Mouse (Mus musculus): ENCODE results near the gene Retreg1. TPM values are rescaled to one million over a fixed set of nuclear protein-coding genes. Genes with fewer than 3 reads are reported as not detected.

Gene Retreg1
- polyA plus RNA-seq, 2 experiments = 0.75 to 1.6 TPM

DNA sequence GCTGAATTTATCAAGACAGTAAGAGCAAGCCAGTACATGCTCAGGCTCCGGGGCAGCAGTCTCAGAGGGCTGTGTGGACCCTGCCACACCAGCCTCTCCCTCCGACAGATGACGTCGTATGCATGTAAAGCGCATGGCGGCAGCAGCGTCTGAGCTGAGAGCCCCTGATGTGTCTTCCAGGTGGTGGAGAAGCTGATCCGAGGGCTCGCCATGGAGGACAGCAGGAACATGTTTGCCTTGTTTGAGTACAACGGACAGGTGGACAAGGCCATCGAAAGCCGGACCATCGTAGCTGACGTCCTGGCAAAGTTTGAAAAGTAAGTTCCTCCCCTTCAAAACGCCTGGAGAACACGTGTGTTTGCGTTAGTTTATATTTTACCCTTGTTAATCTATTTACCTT, 36.6 kb upstream of the Retreg1 start:
- Histone ChIP-seq H3K27ac (no peak overlapping the region), H3K27me3 (ENCODE audit: control insufficient read depth, insufficient read depth, low read length) (no peaks in the 10 kb centered on the region), H3K9me3 (ENCODE audit: control insufficient read depth, low read length) (no peaks in the 10 kb centered on the region), H3K36me3 (replicated peaks; ENCODE audit: control insufficient read depth, insufficient read depth, low read depth) (no peaks in the 10 kb centered on the region), H3K9ac (replicated peaks) (no peak overlapping the region), H3K4me1 (replicated peaks; ENCODE audit: control insufficient read depth in 2 of 2, insufficient read depth in 2 of 2, low read length in 1 of 2) (no peaks in the 10 kb centered on the region), H3K4me2 (ENCODE audit: low read depth) (no peak overlapping the region), H3K4me3 (ENCODE audit: insufficient read depth in 1 of 2, low read depth in 2 of 2, low read length in 2 of 2) (no peak overlapping the region)
- TF ChIP-seq EP300 (IDR thresholded peaks at IDR 0.05; ENCODE audit: low read depth) (no peak), CTCF (IDR thresholded peaks at IDR 0.05; ENCODE audit: low read depth) (no peak)
- DNase-seq (ENCODE audit: low read depth in 3 of 3, low spot score in 3 of 3) (no peak), ATAC-seq (ENCODE audit: insufficient read depth) (no peak)
- WGBS (ENCODE audit: insufficient replicate concordance) = 83% methylated on average over 17 of the region's 17 CpGs

DNA sequence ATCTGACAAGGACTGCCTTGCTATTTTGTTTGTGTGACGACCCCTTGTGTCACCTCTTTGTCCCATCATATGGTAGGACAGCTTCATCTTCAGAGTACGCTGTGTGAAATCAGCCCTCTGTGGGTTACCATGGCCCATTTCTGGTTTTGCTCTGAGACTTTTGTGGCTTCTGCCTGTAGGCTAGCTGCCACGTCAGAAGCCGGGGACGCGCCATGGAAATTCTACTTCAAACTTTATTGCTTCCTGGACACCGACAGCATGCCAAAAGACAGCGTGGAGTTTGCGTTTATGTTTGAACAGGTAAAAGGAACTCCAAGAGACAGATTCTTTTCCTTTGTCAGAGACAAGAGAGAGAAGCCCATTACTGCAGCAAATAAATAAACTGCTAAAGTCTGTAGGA, 36.1 kb upstream of the Retreg1 start:
- Histone ChIP-seq H3K9me3 (ENCODE audit: control insufficient read depth, low read length) (no peaks in the 10 kb centered on the region), H3K27me3 (ENCODE audit: control insufficient read depth, insufficient read depth, low read length) (no peaks in the 10 kb centered on the region), H3K4me3 (ENCODE audit: insufficient read depth in 1 of 2, low read depth in 2 of 2, low read length in 2 of 2) (no peak overlapping the region), H3K9ac (replicated peaks) (no peak overlapping the region), H3K27ac (no peak overlapping the region), H3K4me1 (replicated peaks; ENCODE audit: control insufficient read depth in 2 of 2, insufficient read depth in 2 of 2, low read length in 1 of 2) (no peaks in the 10 kb centered on the region), H3K36me3 (replicated peaks; ENCODE audit: control insufficient read depth, insufficient read depth, low read depth) (no peaks in the 10 kb centered on the region), H3K4me2 (ENCODE audit: low read depth) (no peak overlapping the region)
- WGBS (ENCODE audit: insufficient replicate concordance) = 79% methylated on average over 9 of the region's 9 CpGs
- no peak for DNase-seq (ENCODE audit: low read depth in 3 of 3, low spot score in 3 of 3)
- ATAC-seq (ENCODE audit: insufficient read depth) = no peak
- TF ChIP-seq EP300 (IDR thresholded peaks at IDR 0.05; ENCODE audit: low read depth) = no peak
- TF ChIP-seq CTCF (IDR thresholded peaks at IDR 0.05; ENCODE audit: low read depth) = no peak

DNA sequence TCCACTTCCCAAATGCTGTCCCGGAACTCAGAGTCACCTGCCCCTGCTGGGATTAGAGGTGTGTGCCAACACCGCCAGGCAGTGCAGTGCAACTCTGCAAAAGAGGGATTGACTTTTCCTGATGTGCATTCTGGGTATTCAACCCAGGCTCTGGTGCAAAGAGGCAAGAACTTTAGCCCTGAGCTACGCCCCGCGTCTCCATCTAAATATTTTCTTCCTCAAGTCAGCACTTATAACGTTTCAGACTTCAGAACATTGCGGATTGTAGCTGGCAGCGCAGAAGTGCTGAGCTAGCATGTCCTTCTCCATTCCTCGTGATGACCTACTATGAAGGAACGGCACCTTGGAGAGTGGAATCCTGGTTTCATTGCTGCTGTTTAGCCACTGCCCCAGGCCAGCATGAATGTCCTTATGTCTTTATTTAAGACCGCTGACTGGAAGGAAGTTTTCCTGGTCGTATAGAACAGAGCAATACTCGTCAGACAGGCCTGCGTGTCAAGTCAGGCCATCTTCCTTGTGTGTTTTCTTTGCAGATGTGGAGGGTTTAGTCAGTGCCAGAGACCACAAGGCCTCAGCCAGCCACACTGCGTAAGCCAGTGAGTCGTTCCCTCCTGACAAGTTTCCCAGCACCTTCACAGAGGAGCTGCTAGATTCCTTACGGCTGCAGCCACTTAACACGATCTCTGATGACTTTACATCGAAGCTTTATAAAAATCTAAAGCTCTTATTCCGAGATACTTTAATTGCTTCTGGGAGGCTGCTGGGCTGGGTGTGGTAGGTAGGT, 34.1 kb upstream of the Retreg1 start:
- Histone ChIP-seq H3K36me3 (replicated peaks; ENCODE audit: control insufficient read depth, insufficient read depth, low read depth) (no peaks in the 10 kb centered on the region), H3K4me3 (ENCODE audit: insufficient read depth in 1 of 2, low read depth in 2 of 2, low read length in 2 of 2) (no peak overlapping the region), H3K27ac (no peak overlapping the region), H3K9me3 (ENCODE audit: control insufficient read depth, low read length) (no peaks in the 10 kb centered on the region), H3K27me3 (ENCODE audit: control insufficient read depth, insufficient read depth, low read length) (no peaks in the 10 kb centered on the region), H3K4me2 (ENCODE audit: low read depth) (no peak overlapping the region), H3K9ac (replicated peaks) (no peak overlapping the region), H3K4me1 (replicated peaks; ENCODE audit: control insufficient read depth in 2 of 2, insufficient read depth in 2 of 2, low read length in 1 of 2) (no peaks in the 10 kb centered on the region)
- no peak for ATAC-seq (ENCODE audit: insufficient read depth)
- 74% methylated on average over 20 of the region's 20 CpGs for WGBS (ENCODE audit: insufficient replicate concordance)
- no peak for DNase-seq (ENCODE audit: low read depth in 3 of 3, low spot score in 3 of 3)
- TF ChIP-seq CTCF (IDR thresholded peaks at IDR 0.05; ENCODE audit: low read depth) = no peak
- TF ChIP-seq EP300 (IDR thresholded peaks at IDR 0.05; ENCODE audit: low read depth) = no peak

DNA sequence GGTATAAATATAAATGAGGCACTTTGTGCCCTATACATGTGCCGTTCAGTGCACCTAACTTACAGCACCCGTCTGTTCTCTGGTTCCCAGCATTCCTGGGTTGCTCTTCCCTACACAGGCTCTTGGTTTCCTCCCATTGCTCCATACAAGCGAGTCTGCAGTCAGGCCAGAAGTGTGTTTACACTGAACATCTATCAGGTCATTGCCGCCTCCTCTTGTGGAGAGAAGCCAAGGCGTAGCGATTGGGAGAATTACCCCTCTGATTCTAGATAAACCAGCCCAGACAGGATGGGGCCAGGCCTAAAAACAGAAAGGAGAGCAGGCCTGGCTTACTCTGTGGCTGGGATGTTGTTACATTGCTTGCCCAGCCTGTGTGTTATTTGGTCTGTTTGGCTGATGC, 33.3 kb upstream of the Retreg1 start:
- 67% methylated on average over 6 of the region's 6 CpGs for WGBS (ENCODE audit: insufficient replicate concordance)
- Histone ChIP-seq H3K4me2 (ENCODE audit: low read depth) (no peak overlapping the region), H3K4me1 (replicated peaks; ENCODE audit: control insufficient read depth in 2 of 2, insufficient read depth in 2 of 2, low read length in 1 of 2) (no peaks in the 10 kb centered on the region), H3K9ac (replicated peaks) (no peak overlapping the region), H3K9me3 (ENCODE audit: control insufficient read depth, low read length) (no peaks in the 10 kb centered on the region), H3K27me3 (ENCODE audit: control insufficient read depth, insufficient read depth, low read length) (no peaks in the 10 kb centered on the region), H3K36me3 (replicated peaks; ENCODE audit: control insufficient read depth, insufficient read depth, low read depth) (no peaks in the 10 kb centered on the region), H3K4me3 (ENCODE audit: insufficient read depth in 1 of 2, low read depth in 2 of 2, low read length in 2 of 2) (no peak overlapping the region), H3K27ac (no peak overlapping the region)
- TF ChIP-seq CTCF (IDR thresholded peaks at IDR 0.05; ENCODE audit: low read depth) = no peak
- TF ChIP-seq EP300 (IDR thresholded peaks at IDR 0.05; ENCODE audit: low read depth) = no peak
- ATAC-seq (ENCODE audit: insufficient read depth) (no peak), DNase-seq (ENCODE audit: low read depth in 3 of 3, low spot score in 3 of 3) (no peak)

DNA sequence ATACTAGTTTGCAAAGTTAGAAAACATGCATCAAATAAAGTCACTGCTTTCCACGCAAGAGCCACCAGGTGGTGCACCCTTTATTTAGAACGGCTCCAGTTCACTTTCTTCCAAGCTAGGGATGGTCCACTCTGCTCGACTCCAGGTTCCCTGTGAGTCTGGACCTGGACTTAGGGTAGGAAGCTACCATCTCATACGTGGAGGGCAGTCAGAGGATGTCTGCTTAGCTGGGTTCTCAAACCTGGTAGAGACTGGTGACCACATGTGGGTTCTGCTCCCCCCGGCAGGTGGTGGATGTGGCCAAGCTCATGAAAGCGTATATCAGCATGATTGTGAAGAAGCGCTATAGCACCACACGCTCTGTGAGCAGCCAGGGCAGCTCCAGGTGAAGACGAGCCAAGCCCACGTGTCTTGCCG, 31.1 kb upstream of the Retreg1 start:
- no peaks in the 10 kb centered on the region for H3K9me3 ChIP-seq (ENCODE audit: control insufficient read depth, low read length)
- no peaks in the 10 kb centered on the region for H3K4me1 ChIP-seq (replicated peaks; ENCODE audit: control insufficient read depth in 2 of 2, insufficient read depth in 2 of 2, low read length in 1 of 2)
- H3K9ac ChIP-seq (replicated peaks) = no peak overlapping the region
- 77% methylated on average over 11 of the region's 11 CpGs for WGBS (ENCODE audit: insufficient replicate concordance)
- H3K27me3 ChIP-seq (ENCODE audit: control insufficient read depth, insufficient read depth, low read length) = no peaks in the 10 kb centered on the region
- DNase-seq (ENCODE audit: low read depth in 3 of 3, low spot score in 3 of 3) = no peak
- H3K27ac ChIP-seq = no peak overlapping the region
- TF ChIP-seq CTCF (IDR thresholded peaks at IDR 0.05; ENCODE audit: low read depth) = peak; percentile 23; the same call in 1 of the 2 replicates
- TF ChIP-seq EP300 (IDR thresholded peaks at IDR 0.05; ENCODE audit: low read depth) = no peak
- no peak overlapping the region for H3K4me3 ChIP-seq (ENCODE audit: insufficient read depth in 1 of 2, low read depth in 2 of 2, low read length in 2 of 2)
- H3K36me3 ChIP-seq (replicated peaks; ENCODE audit: control insufficient read depth, insufficient read depth, low read depth) = no peaks in the 10 kb centered on the region
- no peak overlapping the region for H3K4me2 ChIP-seq (ENCODE audit: low read depth)
- ATAC-seq (ENCODE audit: insufficient read depth) = no peak

Data from liver, embryonic 14.5 days (tissue).